In the genomic region with DNA sequence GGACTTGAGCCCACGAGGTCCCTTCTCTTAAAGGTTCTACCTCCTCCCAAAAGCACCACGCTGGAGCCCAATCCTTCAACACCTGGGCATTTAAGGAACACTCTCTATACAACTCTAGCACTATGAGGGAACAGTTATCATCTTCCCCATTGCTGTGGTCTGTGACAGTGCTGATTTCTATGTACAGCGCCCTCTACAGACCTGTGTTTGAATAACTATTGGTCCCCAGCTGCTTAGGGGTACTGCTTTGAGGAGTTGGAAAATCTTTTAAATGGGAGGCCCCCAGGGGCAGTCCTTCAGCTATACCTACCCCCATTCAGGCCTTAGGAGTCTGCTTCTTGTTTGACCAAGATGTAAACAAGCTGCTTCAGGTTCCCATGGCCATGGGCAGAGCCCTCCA, we compare ENCODE assay signal across 11 mouse cellular contexts. TPM values are rescaled to one million over a fixed set of nuclear protein-coding genes. Genes with fewer than 3 reads are reported as not detected.
DNase-seq lines count a peak whose midpoint lies in the region; ATAC-seq and TF ChIP-seq lines count a peak whose summit lies in the region.
"Had no signal": no experiment of that assay in that cellular context is flagged by ENCODE, and none has a peak within 500 bp of the region (broad histone marks: within the 10 kb centered on the region; RNA-seq: fewer than 3 reads in every experiment).

No protein-coding gene starts in this region.

- DNase-seq in kidney, postnatal 0 days (ENCODE audit: low spot score), result no peak
- DNase-seq in kidney, postnatal 4 days, result no peak
- peak; percentile 29 for DNase-seq in CD4-positive helper T cell, adult 2 months (ENCODE audit: low read depth, low spot score)
- peak; percentile 74 for DNase-seq in MEL-GATA-1-ER (ENCODE audit: extremely low read depth, low read depth)
- no peak for DNase-seq in cerebellum, adult 9-11 months
- DNase-seq: adrenal gland, adult 8-10 months had no signal

- no peak overlapping the region for H3K4me2 ChIP-seq in kidney, postnatal 0 days (ENCODE audit: low read length)
- H3K4me2 ChIP-seq: intestine, embryonic 15.5 days had no signal

- no peaks in the 10 kb centered on the region for H3K27me3 ChIP-seq in kidney, postnatal 0 days (ENCODE audit: insufficient read depth, low read length)
- H3K27me3 ChIP-seq: intestine, embryonic 15.5 days had no signal

- no peak for ATAC-seq in kidney, postnatal 0 days (replicated peaks; ENCODE audit: low FRiP score, low read depth)
- ATAC-seq in megakaryocyte-erythroid progenitor cell, adult 5-6 weeks (replicated peaks; ENCODE audit: low FRiP score, low TSS enrichment, poor library complexity, severe bottlenecking), result peak; percentile 48
- ATAC-seq in frontal cortex, adult (ENCODE audit: low TSS enrichment), result no peak
- ATAC-seq: intestine, embryonic 15.5 days had no signal

- H3K4me3 ChIP-seq in kidney, postnatal 0 days (replicated peaks; ENCODE audit: low read depth, low read length), result no peak overlapping the region
- H3K4me3 ChIP-seq: intestine, embryonic 15.5 days had no signal

- peak; percentile 44 for TF ChIP-seq CTCF in kidney, postnatal 0 days (IDR thresholded peaks at IDR 0.05; ENCODE audit: low read depth)

- 61% methylated on average over 3 of the region's 3 CpGs for WGBS in kidney, postnatal 0 days

- H3K4me1 ChIP-seq in kidney, postnatal 0 days (replicated peaks; ENCODE audit: insufficient read depth, low read length), result no peaks in the 10 kb centered on the region
- H3K4me1 ChIP-seq: intestine, embryonic 15.5 days had no signal

- H3K27ac ChIP-seq in kidney, postnatal 0 days, result no peak overlapping the region
- H3K27ac ChIP-seq: intestine, embryonic 15.5 days had no signal

- H3K9me3 ChIP-seq in kidney, postnatal 0 days (replicated peaks; ENCODE audit: low read length), result no peaks in the 10 kb centered on the region
- H3K9me3 ChIP-seq: intestine, embryonic 15.5 days had no signal

- no peaks in the 10 kb centered on the region for H3K36me3 ChIP-seq in kidney, postnatal 0 days (ENCODE audit: insufficient read depth, low read length)
- H3K36me3 ChIP-seq: intestine, embryonic 15.5 days had no signal

- no peak overlapping the region for H3K9ac ChIP-seq in kidney, postnatal 0 days (ENCODE audit: low read depth, low read length)
- H3K9ac ChIP-seq: intestine, embryonic 15.5 days had no signal

RNA-seq across cellular contexts. Expression of a gene that starts 5.7 kb away (rescaled TPM):
- 4.2 and 4.7 TPM in 2 replicates for polyA plus RNA-seq in kidney, postnatal 0 days (2015; fragmentation: Nextera tagmentation; extraction: Ambion mirVana)
- not detected in 2 replicates for total RNA-seq in megakaryocyte-erythroid progenitor cell, adult 5-6 weeks (2014; fragmentation: Nextera tagmentation)
- total RNA-seq in megakaryocyte-erythroid progenitor cell, adult 5-6 weeks (2017), result not detected in 2 replicates
- total RNA-seq: adrenal gland, adult 8-10 months; gastrocnemius, adult 8-10 months; left cerebral cortex, postnatal 10 days had no signal
- polyA plus RNA-seq: intestine, embryonic 15.5 days had no signal

Comparison
In these comparisons a context has a peak if more than half of its experiments do, and no peak if none do; other contexts are left out.
1. DNase-seq: peak in CD4-positive helper T cell, adult 2 months (single experiment) and MEL-GATA-1-ER (single experiment); none in kidney, postnatal 0 days (single experiment), kidney, postnatal 4 days (0 of 2) and cerebellum, adult 9-11 months (single experiment).